14 mouse cellular contexts compared by ENCODE assay signal in genomic region chr2:128337192-128337591, GRCm38 (mm10).
DNase-seq lines count a peak whose midpoint lies in the region; ATAC-seq and TF ChIP-seq lines count a peak whose summit lies in the region.
"Had no signal": no experiment of that assay in that cellular context is flagged by ENCODE, and none has a peak within 500 bp of the region (broad histone marks: within the 10 kb centered on the region; RNA-seq: fewer than 3 reads in every experiment).

No protein-coding gene starts in this region.

- H3K4me2 ChIP-seq in liver, postnatal 0 days (ENCODE audit: low read depth, low read length), result no peak overlapping the region
- no peak overlapping the region for H3K4me2 ChIP-seq in liver, embryonic 11.5 days
- no peak overlapping the region for H3K4me2 ChIP-seq in midbrain, embryonic 13.5 days (replicated peaks)
- H3K4me2 ChIP-seq: heart, embryonic 13.5 days; hindbrain, embryonic 15.5 days; midbrain, embryonic 15.5 days; neural tube, embryonic 12.5 days had no signal

- no peak overlapping the region for H3K4me3 ChIP-seq in liver, postnatal 0 days (ENCODE audit: low read depth, low read length)
- no peak overlapping the region for H3K4me3 ChIP-seq in liver, embryonic 11.5 days (ENCODE audit: low read depth, low read length)
- H3K4me3 ChIP-seq in megakaryocyte, embryonic 14.5 days (replicated peaks), result peak overlapping the region; percentile 56
- H3K4me3 ChIP-seq in left cerebral cortex, adult 2 months, result no peak overlapping the region
- H3K4me3 ChIP-seq in midbrain, embryonic 13.5 days (replicated peaks), result no peak overlapping the region
- H3K4me3 ChIP-seq: heart, embryonic 13.5 days; hindbrain, embryonic 15.5 days; midbrain, embryonic 15.5 days; neural tube, embryonic 12.5 days had no signal

- intact Hi-C loops in left cerebral cortex, adult 2 months (cut with DNase I), result no loop called here

- TF ChIP-seq EP300 in liver, postnatal 0 days (IDR thresholded peaks at IDR 0.05; ENCODE audit: low read depth), result no peak

- no peak for ATAC-seq in liver, postnatal 0 days
- ATAC-seq in liver, embryonic 11.5 days (replicated peaks; ENCODE audit: low FRiP score), result no peak
- no peak for ATAC-seq in midbrain, embryonic 13.5 days
- ATAC-seq: midbrain, embryonic 15.5 days had no signal

- DNase-seq in adrenal gland, postnatal 10 days, result peak; percentile 31
- no peak for DNase-seq in adrenal gland, postnatal 4 days (ENCODE audit: low spot score in 2 of 2)
- DNase-seq in liver, postnatal 0 days, result no peak
- DNase-seq in liver, embryonic 11.5 days (ENCODE audit: low spot score), result no peak
- peak; percentile 85 for DNase-seq in kidney, adult 9 months
- no peak for DNase-seq in left cerebral cortex, adult 2 months (ENCODE audit: extremely low spot score in 1 of 2, low spot score in 2 of 2)
- DNase-seq: adrenal gland, postnatal 36 days; cerebellum, adult 9-10 months had no signal

- H3K27ac ChIP-seq in liver, postnatal 0 days (ENCODE audit: low read depth), result 0 out of 2 replicates have a peak overlapping the region, but pooled peaks have one; percentile 12
- H3K27ac ChIP-seq in liver, embryonic 11.5 days (ENCODE audit: low read depth, low read length), result no peak overlapping the region
- no peak overlapping the region for H3K27ac ChIP-seq in left cerebral cortex, adult 2 months
- H3K27ac ChIP-seq in midbrain, embryonic 13.5 days, result no peak overlapping the region
- H3K27ac ChIP-seq: hindbrain, embryonic 15.5 days; midbrain, embryonic 15.5 days; neural tube, embryonic 12.5 days had no signal

- no peaks in the 10 kb centered on the region for H3K9me3 ChIP-seq in liver, postnatal 0 days (ENCODE audit: low read length)
- H3K9me3 ChIP-seq in liver, embryonic 11.5 days (ENCODE audit: control insufficient read depth, low read length), result no peaks in the 10 kb centered on the region
- H3K9me3 ChIP-seq in megakaryocyte, embryonic 14.5 days, result no peaks in the 10 kb centered on the region
- no peaks in the 10 kb centered on the region for H3K9me3 ChIP-seq in midbrain, embryonic 13.5 days
- H3K9me3 ChIP-seq: heart, embryonic 13.5 days; hindbrain, embryonic 15.5 days; midbrain, embryonic 15.5 days; neural tube, embryonic 12.5 days had no signal

- no peak for TF ChIP-seq CTCF in liver, postnatal 0 days (IDR thresholded peaks at IDR 0.05; ENCODE audit: low read depth)
- no peak for TF ChIP-seq CTCF in left cerebral cortex, adult 2 months (IDR thresholded peaks at IDR 0.05)

- H3K4me1 ChIP-seq in liver, postnatal 0 days (ENCODE audit: insufficient read depth), result peaks cover 39% of the 10 kb centered on the region
- peaks cover 14% of the 10 kb centered on the region for H3K4me1 ChIP-seq in liver, embryonic 11.5 days (replicated peaks; ENCODE audit: control insufficient read depth, insufficient read depth, low read length)
- H3K4me1 ChIP-seq in megakaryocyte, embryonic 14.5 days, result peaks cover 88% of the 10 kb centered on the region
- peaks cover 16% of the 10 kb centered on the region for H3K4me1 ChIP-seq in midbrain, embryonic 13.5 days (replicated peaks)

- H3K27me3 ChIP-seq in liver, postnatal 0 days (ENCODE audit: insufficient read depth, low read length), result no peaks in the 10 kb centered on the region
- no peaks in the 10 kb centered on the region for H3K27me3 ChIP-seq in liver, embryonic 11.5 days (replicated peaks; ENCODE audit: control insufficient read depth, insufficient read depth, low read length)
- H3K27me3 ChIP-seq in megakaryocyte, embryonic 14.5 days (replicated peaks), result peaks cover 10% of the 10 kb centered on the region
- no peaks in the 10 kb centered on the region for H3K27me3 ChIP-seq in midbrain, embryonic 13.5 days
- H3K27me3 ChIP-seq: heart, embryonic 13.5 days; hindbrain, embryonic 15.5 days; midbrain, embryonic 15.5 days; neural tube, embryonic 12.5 days had no signal

- no peak overlapping the region for H3K9ac ChIP-seq in liver, postnatal 0 days (replicated peaks)
- no peak overlapping the region for H3K9ac ChIP-seq in liver, embryonic 11.5 days (ENCODE audit: low read depth, low read length)
- no peak overlapping the region for H3K9ac ChIP-seq in midbrain, embryonic 13.5 days (replicated peaks)
- H3K9ac ChIP-seq: heart, embryonic 13.5 days; hindbrain, embryonic 15.5 days; midbrain, embryonic 15.5 days; neural tube, embryonic 12.5 days had no signal

- no peaks in the 10 kb centered on the region for H3K36me3 ChIP-seq in liver, postnatal 0 days (replicated peaks; ENCODE audit: insufficient read depth, low read length)
- H3K36me3 ChIP-seq in liver, embryonic 11.5 days (ENCODE audit: control insufficient read depth, insufficient read depth, low read length), result no peaks in the 10 kb centered on the region
- H3K36me3 ChIP-seq in megakaryocyte, embryonic 14.5 days (replicated peaks; ENCODE audit: low read length), result peaks cover 5% of the 10 kb centered on the region
- no peaks in the 10 kb centered on the region for H3K36me3 ChIP-seq in midbrain, embryonic 13.5 days
- H3K36me3 ChIP-seq: heart, embryonic 13.5 days; hindbrain, embryonic 15.5 days; midbrain, embryonic 15.5 days; neural tube, embryonic 12.5 days had no signal

Comparison
In these comparisons a context has a peak if more than half of its experiments do, and no peak if none do; other contexts are left out.
1. DNase-seq: peak in adrenal gland, postnatal 10 days (single experiment) and kidney, adult 9 months (single experiment); none in adrenal gland, postnatal 4 days (0 of 2), liver, postnatal 0 days (single experiment), liver, embryonic 11.5 days (single experiment) and left cerebral cortex, adult 2 months (0 of 2).